In the genomic region with DNA sequence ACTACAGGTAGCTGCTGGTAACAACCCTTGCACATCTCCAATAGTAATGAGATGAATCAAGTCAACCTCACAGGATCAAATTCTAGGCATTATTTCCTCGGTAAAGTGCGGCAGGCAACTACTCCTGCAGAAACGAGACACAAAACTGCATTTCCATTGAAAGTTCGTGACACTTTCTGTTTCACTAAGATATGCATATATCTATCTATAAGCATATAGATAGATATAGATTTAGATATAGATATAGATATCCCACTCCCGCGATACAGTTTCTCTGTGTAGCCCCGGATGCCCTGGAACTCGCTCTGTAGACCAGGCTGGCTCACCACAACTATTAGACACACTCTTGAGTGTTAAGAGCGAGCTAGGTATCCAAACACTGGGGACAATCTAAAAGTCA, we compare ENCODE assay signal across 8 mouse cellular contexts. TPM values are rescaled to one million over a fixed set of nuclear protein-coding genes. Genes with fewer than 3 reads are reported as not detected.
DNase-seq lines count a peak whose midpoint lies in the region; ATAC-seq lines count a peak whose summit lies in the region.

No protein-coding gene starts in this region.

- H3K9me3 ChIP-seq in erythroblast, embryonic 14.5 days (ENCODE audit: control insufficient read depth, low read length), result no peaks in the 10 kb centered on the region
- H3K9me3 ChIP-seq in forebrain, embryonic 10.5 days, result no peaks in the 10 kb centered on the region
- no peaks in the 10 kb centered on the region for H3K9me3 ChIP-seq in liver, embryonic 13.5 days (replicated peaks)

- H3K4me1 ChIP-seq in erythroblast, embryonic 14.5 days (ENCODE audit: control insufficient read depth), result peaks cover 14% of the 10 kb centered on the region
- peaks cover 13% of the 10 kb centered on the region for H3K4me1 ChIP-seq in forebrain, embryonic 10.5 days
- peaks cover 17% of the 10 kb centered on the region for H3K4me1 ChIP-seq in liver, embryonic 13.5 days (replicated peaks)

- DNase-seq in 416B (ENCODE audit: low read depth), result peak; percentile 43
- no peak for DNase-seq in forebrain, embryonic 10.5 days (ENCODE audit: extremely low spot score, low spot score)
- no peak for DNase-seq in liver, embryonic 13.5 days
- no peak for DNase-seq in right cerebral cortex, adult 2 months (ENCODE audit: low spot score in 2 of 2)
- no peak for DNase-seq in thymus, postnatal 10 days (ENCODE audit: low spot score in 2 of 2)

- H3K9ac ChIP-seq in liver, embryonic 13.5 days, result peak overlapping the region; percentile 79

- H3K4me3 ChIP-seq in erythroblast, embryonic 14.5 days (replicated peaks), result peak overlapping the region; percentile 57
- peak overlapping the region; percentile 76 for H3K4me3 ChIP-seq in forebrain, embryonic 10.5 days
- H3K4me3 ChIP-seq in liver, embryonic 13.5 days (replicated peaks), result peak overlapping the region; percentile 72

- H3K27ac ChIP-seq in forebrain, embryonic 10.5 days, result peak overlapping the region; percentile 94
- H3K27ac ChIP-seq in liver, embryonic 13.5 days, result peak overlapping the region; percentile 75; the same call in 1 of the 2 replicates

- ATAC-seq in erythroblast, adult 5-6 weeks (replicated peaks; ENCODE audit: low FRiP score, poor library complexity, severe bottlenecking), result no peak
- peak; percentile 12 for ATAC-seq in liver, embryonic 13.5 days (ENCODE audit: low read depth)
- no peak for ATAC-seq in granulocyte monocyte progenitor cell, adult 5-6 weeks (replicated peaks; ENCODE audit: poor library complexity, severe bottlenecking)

- no peaks in the 10 kb centered on the region for H3K36me3 ChIP-seq in erythroblast, embryonic 14.5 days (ENCODE audit: control insufficient read depth)
- peaks cover 26% of the 10 kb centered on the region for H3K36me3 ChIP-seq in forebrain, embryonic 10.5 days (replicated peaks)
- no peaks in the 10 kb centered on the region for H3K36me3 ChIP-seq in liver, embryonic 13.5 days

- no peaks in the 10 kb centered on the region for H3K27me3 ChIP-seq in erythroblast, embryonic 14.5 days (ENCODE audit: control insufficient read depth)
- H3K27me3 ChIP-seq in forebrain, embryonic 10.5 days (ENCODE audit: poor library complexity, severe bottlenecking), result no peaks in the 10 kb centered on the region
- no peaks in the 10 kb centered on the region for H3K27me3 ChIP-seq in liver, embryonic 13.5 days

- H3K4me2 ChIP-seq in liver, embryonic 13.5 days, result peak overlapping the region; percentile 72

- 35% methylated on average over 9 of the region's 9 CpGs for WGBS in forebrain, embryonic 10.5 days
- 14% methylated on average over 9 of the region's 9 CpGs for WGBS in liver, embryonic 13.5 days (ENCODE audit: insufficient replicate concordance)

RNA-seq across cellular contexts. Expression of a gene that starts 0.8 kb away (rescaled TPM):
- 0.70 and 0.98 TPM in 2 replicates for polyA plus RNA-seq in erythroblast, embryonic 14.5 days (2012)
- 1.7 and 2.5 TPM in 2 replicates for total RNA-seq in erythroblast, adult 5-6 weeks (2015; ENCODE audit: low replicate concordance)
- 7.1 and 12.7 TPM in 2 replicates for total RNA-seq in erythroblast, adult 5-6 weeks (2017; ENCODE audit: low replicate concordance)
- 43.7 and 46.4 TPM in 2 replicates for polyA plus RNA-seq in forebrain, embryonic 10.5 days (2016; fragmentation: Nextera tagmentation; extraction: Ambion mirVana)
- 47.5 and 50.6 TPM in 2 replicates for polyA plus RNA-seq in liver, embryonic 13.5 days (2015; fragmentation: Nextera tagmentation; extraction: Ambion mirVana)
- total RNA-seq in granulocyte monocyte progenitor cell, adult 5-6 weeks (2014; fragmentation: Nextera tagmentation), result 67.2 and 73.5 TPM in 2 replicates
- total RNA-seq in granulocyte monocyte progenitor cell, adult 5-6 weeks (2017), result 75.8 and 104 TPM in 2 replicates

RNA-seq across cellular contexts. Expression of a gene that starts 7.4 kb away (rescaled TPM):
- 0.22 and 0.24 TPM in 2 replicates for polyA plus RNA-seq in erythroblast, embryonic 14.5 days (2012)
- total RNA-seq in erythroblast, adult 5-6 weeks (2015; ENCODE audit: low replicate concordance), result 11.7 and 14.2 TPM in 2 replicates
- 20.4 and 23.6 TPM in 2 replicates for total RNA-seq in erythroblast, adult 5-6 weeks (2017; ENCODE audit: low replicate concordance)
- 291 and 312 TPM in 2 replicates for polyA plus RNA-seq in forebrain, embryonic 10.5 days (2016; fragmentation: Nextera tagmentation; extraction: Ambion mirVana)
- 52.0 and 61.1 TPM in 2 replicates for polyA plus RNA-seq in liver, embryonic 13.5 days (2015; fragmentation: Nextera tagmentation; extraction: Ambion mirVana)
- 48.9 and 76.4 TPM in 2 replicates for total RNA-seq in granulocyte monocyte progenitor cell, adult 5-6 weeks (2014; fragmentation: Nextera tagmentation)
- 97.3 and 102 TPM in 2 replicates for total RNA-seq in granulocyte monocyte progenitor cell, adult 5-6 weeks (2017)

Comparison
In these comparisons a context has a peak if more than half of its experiments do, and no peak if none do; other contexts are left out.
1. RNA of a gene that starts 0.8 kb away (polyA plus RNA-seq): 47.5 to 50.6 TPM in liver, embryonic 13.5 days and 43.7 to 46.4 TPM in forebrain, embryonic 10.5 days; 0.70 to 0.98 TPM in erythroblast, embryonic 14.5 days; every median in the first group is over 10 times any median in the second.
2. RNA of a gene that starts 7.4 kb away (polyA plus RNA-seq): 291 to 312 TPM in forebrain, embryonic 10.5 days and 52.0 to 61.1 TPM in liver, embryonic 13.5 days; 0.22 to 0.24 TPM in erythroblast, embryonic 14.5 days; every median in the first group is over 10 times any median in the second.
3. Peak in every context shown above with its lines, with median percentiles within 50 percentile points of each other: H3K4me3 ChIP-seq.